Mouse (Mus musculus): ENCODE measurements around the gene Ush1c. TPM values are rescaled to one million over a fixed set of nuclear protein-coding genes. Genes with fewer than 3 reads are reported as not detected.

Ush1c gene
- polyA plus RNA-seq, 1 experiment from 2014 or later = 1.4 TPM

DNA sequence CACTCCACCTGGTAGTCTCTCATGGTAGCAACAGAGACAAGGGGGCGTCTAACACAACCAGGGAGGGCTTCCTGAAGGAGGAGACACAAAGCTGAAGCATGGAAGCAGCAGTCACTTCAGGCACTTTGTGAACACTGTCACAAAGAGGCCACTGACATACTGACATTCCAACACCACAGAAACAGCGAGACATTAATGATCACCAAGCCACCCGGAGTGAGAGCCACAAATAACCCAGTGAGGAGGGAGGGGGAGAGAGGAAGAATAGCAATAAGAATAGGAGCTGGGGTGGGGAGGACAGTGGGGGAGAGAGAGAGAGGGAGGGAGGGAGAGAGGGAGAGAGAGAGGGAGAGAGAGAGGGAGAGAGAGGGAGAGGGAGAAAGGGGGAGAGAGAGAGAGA is 76.7 kb downstream of the Ush1c start:
- Histone ChIP-seq H3K9ac (no peak overlapping the region), H3K36me3 (no peaks in the 10 kb centered on the region), H3K4me2 (no peak overlapping the region), H3K9me3 (no peaks in the 10 kb centered on the region), H3K27me3 (no peaks in the 10 kb centered on the region), H3K4me3 (no peak overlapping the region), H3K27ac (replicated peaks) (no peak overlapping the region), H3K4me1 (replicated peaks) (peaks cover 8% of the 10 kb centered on the region)
- no peak for ATAC-seq (ENCODE audit: low read depth)
- 8% methylated on average over 3 of the region's 3 CpGs for WGBS

DNA sequence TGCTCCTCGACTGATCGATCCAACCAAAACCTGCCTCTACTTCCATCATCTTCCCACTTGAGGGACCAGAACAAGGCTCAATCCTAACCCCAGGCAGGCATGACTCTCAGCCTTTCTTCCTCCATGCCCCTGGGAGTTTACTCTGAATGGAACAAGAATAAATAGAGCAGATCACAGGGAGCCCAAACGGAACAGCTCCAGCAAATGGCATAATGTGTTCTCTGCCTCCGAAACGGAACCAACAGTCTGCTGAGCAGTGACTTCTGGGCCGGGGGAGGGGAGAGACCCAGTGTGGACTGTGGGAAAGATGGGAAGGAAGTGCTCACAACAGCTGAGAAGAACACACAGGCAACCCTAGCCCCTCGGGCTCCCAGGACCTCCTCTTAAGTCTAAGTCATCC is 80.6 kb downstream of the Ush1c start:
- Histone ChIP-seq H3K9ac (no peak overlapping the region), H3K4me1 (replicated peaks) (peaks cover 38% of the 10 kb centered on the region), H3K4me3 (no peak overlapping the region), H3K4me2 (no peak overlapping the region), H3K36me3 (no peaks in the 10 kb centered on the region), H3K9me3 (no peaks in the 10 kb centered on the region), H3K27me3 (no peaks in the 10 kb centered on the region), H3K27ac (replicated peaks) (no peak overlapping the region)
- ATAC-seq (ENCODE audit: low read depth) = no peak
- 75% methylated on average over 7 of the region's 7 CpGs for WGBS

DNA sequence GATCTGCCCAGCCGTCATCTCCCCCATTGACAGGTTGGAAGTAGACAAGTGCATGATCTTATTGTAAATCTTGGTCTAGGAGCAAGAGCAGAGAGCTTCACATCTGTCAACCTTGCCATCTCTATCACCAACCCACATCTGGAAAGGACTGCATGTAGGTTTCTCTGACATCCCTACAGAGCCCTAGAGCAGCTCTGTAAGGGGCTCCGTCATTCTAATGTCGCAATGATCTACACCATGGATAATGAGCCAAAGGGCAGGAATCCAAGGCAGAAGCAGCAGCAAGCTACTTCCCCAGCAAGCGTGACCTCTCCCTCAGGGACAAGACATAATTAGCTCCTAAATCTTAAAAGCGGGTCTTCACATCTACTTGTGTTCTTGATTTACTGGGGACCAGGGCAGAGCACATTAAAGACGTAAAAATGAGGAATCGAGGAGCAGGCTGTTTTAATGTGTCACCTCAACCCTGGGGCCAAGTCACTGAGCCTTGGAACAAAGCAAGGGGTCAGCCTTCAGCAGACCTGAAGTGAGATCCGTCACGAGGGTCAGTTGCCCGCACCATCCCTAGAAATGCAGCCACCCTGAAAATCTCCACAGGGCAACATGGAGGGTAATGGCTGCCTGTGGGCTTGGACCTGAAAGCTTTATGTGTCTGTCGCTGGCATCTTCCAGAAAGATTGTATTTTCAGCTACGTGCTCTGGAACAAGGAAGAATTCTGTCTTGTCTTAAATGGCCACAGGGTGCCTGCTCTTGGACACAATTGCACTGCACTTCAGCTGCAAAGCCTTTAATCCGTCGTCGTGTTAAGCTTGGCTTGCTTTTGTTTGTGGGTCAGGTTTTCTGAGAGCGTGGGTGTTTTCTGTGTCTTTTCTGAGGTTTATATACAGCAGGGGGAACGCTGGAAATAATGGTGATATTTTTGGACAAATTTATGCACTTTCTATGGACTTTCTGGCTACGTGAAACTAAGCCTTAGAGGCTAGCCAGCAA is 83.5 kb downstream of the Ush1c start:
- Histone ChIP-seq H3K27me3 (no peaks in the 10 kb centered on the region), H3K4me1 (replicated peaks) (peaks cover 34% of the 10 kb centered on the region), H3K9me3 (no peaks in the 10 kb centered on the region), H3K9ac (no peak overlapping the region), H3K4me2 (no peak overlapping the region), H3K4me3 (no peak overlapping the region), H3K36me3 (no peaks in the 10 kb centered on the region), H3K27ac (replicated peaks) (0 out of 2 replicates have a peak overlapping the region, but pooled peaks have one; percentile 43)
- WGBS = 20% methylated on average over 18 of the region's 18 CpGs
- peak; percentile 27; the same call in 1 of the 2 replicates for ATAC-seq (ENCODE audit: low read depth)

DNA sequence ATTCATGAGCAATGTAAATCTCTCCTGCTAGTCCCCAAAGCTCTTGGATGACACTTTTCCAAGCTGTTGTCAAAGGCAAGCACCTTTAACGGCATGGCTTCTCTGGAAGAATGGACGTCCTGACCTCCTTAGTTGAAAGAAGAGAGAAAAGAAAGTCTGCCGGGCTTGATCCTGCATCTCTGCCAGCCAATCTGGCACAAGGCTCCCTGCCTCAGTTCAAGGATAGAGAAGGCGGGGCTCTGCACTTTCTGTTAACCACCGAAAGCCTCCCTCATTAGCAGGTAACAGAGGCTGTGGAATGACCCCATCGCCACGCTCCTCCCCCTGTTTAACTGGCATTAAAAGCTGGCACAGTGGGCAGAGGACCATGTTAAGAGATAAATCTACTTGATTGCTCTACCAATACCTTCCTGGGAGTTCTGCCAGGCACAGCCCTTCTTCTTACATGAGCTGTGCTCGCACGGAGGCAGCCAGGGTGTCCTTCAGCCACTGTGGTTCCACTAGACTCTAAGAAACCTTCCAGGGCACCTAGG is 85.4 kb downstream of the Ush1c start:
- 0 out of 2 replicates have a peak, but pooled peaks have one; percentile 19 for ATAC-seq (ENCODE audit: low read depth)
- no peaks in the 10 kb centered on the region for H3K36me3 ChIP-seq
- H3K4me3 ChIP-seq = no peak overlapping the region
- H3K4me2 ChIP-seq = no peak overlapping the region
- no peak overlapping the region for H3K27ac ChIP-seq (replicated peaks)
- 49% methylated on average over 9 of the region's 9 CpGs for WGBS
- H3K9ac ChIP-seq = no peak overlapping the region
- H3K9me3 ChIP-seq = no peaks in the 10 kb centered on the region
- H3K27me3 ChIP-seq = no peaks in the 10 kb centered on the region
- H3K4me1 ChIP-seq (replicated peaks) = peaks cover 34% of the 10 kb centered on the region

DNA sequence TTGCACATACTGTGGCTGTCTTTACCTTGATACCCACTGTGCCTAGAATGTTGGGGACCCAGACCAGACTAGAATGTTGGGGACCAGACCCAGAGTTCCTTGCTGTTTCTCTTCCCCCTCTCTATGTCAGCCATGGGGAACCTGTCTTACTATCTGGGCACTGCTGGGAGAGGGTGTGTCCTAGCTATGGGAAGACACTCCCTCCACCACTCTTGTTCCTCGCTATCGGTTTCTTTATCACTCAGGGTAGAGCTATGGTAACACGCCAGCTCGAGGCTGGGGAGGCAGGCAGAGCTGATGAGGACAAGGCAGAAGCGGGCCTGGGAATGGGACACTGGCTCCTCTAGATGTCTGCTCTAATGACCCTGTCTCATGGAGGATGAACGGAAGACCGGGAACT is 90.9 kb downstream of the Ush1c start:
- Histone ChIP-seq H3K9me3 (no peaks in the 10 kb centered on the region), H3K4me1 (replicated peaks) (peaks cover 20% of the 10 kb centered on the region), H3K9ac (no peak overlapping the region), H3K4me3 (no peak overlapping the region), H3K4me2 (no peak overlapping the region), H3K27me3 (no peaks in the 10 kb centered on the region), H3K27ac (replicated peaks) (no peak overlapping the region), H3K36me3 (no peaks in the 10 kb centered on the region)
- no peak for ATAC-seq (ENCODE audit: low read depth)
- WGBS = 91% methylated on average over 7 of the region's 7 CpGs

DNA sequence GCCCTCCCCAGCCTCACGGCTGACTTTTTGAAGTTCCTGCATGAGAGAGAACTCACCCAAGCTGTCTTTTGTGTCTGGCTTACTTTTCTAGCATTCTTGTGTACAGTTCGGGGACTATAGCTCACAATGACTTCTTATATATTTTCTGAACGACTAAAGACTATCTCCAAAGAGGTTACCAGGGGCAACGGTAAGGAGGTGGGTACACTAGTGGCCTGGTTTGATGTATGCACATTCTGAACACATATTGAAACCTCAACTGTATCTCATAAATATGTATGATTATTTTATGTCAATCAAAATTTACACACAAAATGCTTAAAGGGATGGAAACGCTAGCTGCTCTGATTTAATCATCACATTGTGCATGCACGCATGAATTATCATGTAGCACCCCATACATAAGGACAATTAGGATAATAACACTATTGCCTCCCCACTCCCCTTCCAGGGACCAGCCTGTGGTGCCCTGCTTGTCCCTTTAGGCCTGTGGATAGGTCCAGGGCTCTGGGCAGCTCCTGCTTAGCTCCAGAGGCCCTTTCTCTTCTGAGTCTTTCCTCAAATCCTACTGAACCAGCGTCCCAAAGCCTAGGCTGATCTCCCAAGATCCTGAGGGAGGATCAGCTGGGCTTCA is 91.5 kb downstream of the Ush1c start:
- Histone ChIP-seq H3K4me2 (no peak overlapping the region), H3K27me3 (no peaks in the 10 kb centered on the region), H3K36me3 (no peaks in the 10 kb centered on the region), H3K4me3 (no peak overlapping the region), H3K9ac (0 out of 2 replicates have a peak overlapping the region, but pooled peaks have one; percentile 31), H3K9me3 (no peaks in the 10 kb centered on the region), H3K4me1 (replicated peaks) (peaks cover 18% of the 10 kb centered on the region), H3K27ac (replicated peaks) (no peak overlapping the region)
- 76% methylated on average over 7 of the region's 7 CpGs for WGBS
- no peak for ATAC-seq (ENCODE audit: low read depth)

Other genes starting within 250 kb of the Ush1c start
- 0.52 and 0.56 TPM in 2 replicates for gene Abcc6, start 208.2 kb downstream of the Ush1c start, polyA plus RNA-seq (2015; fragmentation: Nextera tagmentation; extraction: Ambion mirVana)
- gene Nomo1, start 204.8 kb downstream of the Ush1c start, polyA plus RNA-seq (2015; fragmentation: Nextera tagmentation; extraction: Ambion mirVana) = 36.0 and 38.6 TPM in 2 replicates
- gene Kcnj11, start 137.7 kb downstream of the Ush1c start, polyA plus RNA-seq (2015; fragmentation: Nextera tagmentation; extraction: Ambion mirVana) = 1.1 and 1.7 TPM in 2 replicates
- 6.3 and 8.8 TPM in 2 replicates for gene Abcc8, start 58.5 kb downstream of the Ush1c start, polyA plus RNA-seq (2015; fragmentation: Nextera tagmentation; extraction: Ambion mirVana)
- gene Otog, start 2.5 kb upstream of the Ush1c start, polyA plus RNA-seq (2015; fragmentation: Nextera tagmentation; extraction: Ambion mirVana) = not detected in 2 replicates
- 2.2 and 8.1 TPM in 2 replicates for gene Myod1, start 138.0 kb upstream of the Ush1c start, polyA plus RNA-seq (2015; fragmentation: Nextera tagmentation; extraction: Ambion mirVana)
- 8.5 and 12.2 TPM in 2 replicates for gene Kcnc1, start 158.0 kb upstream of the Ush1c start, polyA plus RNA-seq (2015; fragmentation: Nextera tagmentation; extraction: Ambion mirVana)

Measured in neural tube, embryonic 13.5 days (tissue).